Mouse (Mus musculus) adrenal gland, adult (tissue): ENCODE data around the gene Tpcn2.
A peak's percentile ranks its signal among the peaks of the same experiment; 100 is the strongest.

Experiments
- DNase-seq, 2 experiments: peaks; one replicate each; pipeline ENCODE4 v3.0.0; 2022 to 2023; ENCODE audit warnings: low spot score in 1 of 2; ENCODE audit not compliant: inconsistent age in 2 of 2

Tpcn2 gene

GRCm38 (mm10) chr7:145299562-145300320 lies 15.9 kb upstream of the Tpcn2 start:
- no peak for DNase-seq

GRCm38 (mm10) chr7:145298666-145299490 lies 15.1 kb upstream of the Tpcn2 start:
- no peak for DNase-seq

- peak in 1 of 2 experiments; percentile 67 for DNase-seq
Measured at GRCm38 (mm10) chr7:145293859-145294258, 10.0 kb upstream of the Tpcn2 start.

- DNase-seq, result no peak
Measured at GRCm38 (mm10) chr7:145292726-145293125, 8.9 kb upstream of the Tpcn2 start.

GRCm38 (mm10) chr7:145291847-145292246 lies 8.0 kb upstream of the Tpcn2 start:
- DNase-seq, result no peak

GRCm38 (mm10) chr7:145289302-145289701 lies 5.5 kb upstream of the Tpcn2 start:
- DNase-seq, result no peak

- no peak for DNase-seq
Measured at GRCm38 (mm10) chr7:145287410-145287809, 3.6 kb upstream of the Tpcn2 start.

GRCm38 (mm10) chr7:145285476-145285875 lies 1.7 kb upstream of the Tpcn2 start:
- no peak for DNase-seq

GRCm38 (mm10) chr7:145284293-145284692 lies 482 bp upstream of the Tpcn2 start:
- DNase-seq, result no peak

GRCm38 (mm10) chr7:145283041-145283440 lies 770 bp downstream of the Tpcn2 start:
- no peak for DNase-seq

GRCm38 (mm10) chr7:145281396-145281795 lies 2.4 kb downstream of the Tpcn2 start:
- DNase-seq, result no peak

GRCm38 (mm10) chr7:145275488-145275887 lies 8.3 kb downstream of the Tpcn2 start:
- peak in 1 of 2 experiments; percentile 68 for DNase-seq

GRCm38 (mm10) chr7:145270955-145271354 lies 12.9 kb downstream of the Tpcn2 start:
- DNase-seq, result no peak

GRCm38 (mm10) chr7:145268890-145269289 lies 14.9 kb downstream of the Tpcn2 start:
- DNase-seq, result no peak

- peak; percentile 61 to 75 for DNase-seq
Measured at GRCm38 (mm10) chr7:145266011-145266410, 17.8 kb downstream of the Tpcn2 start.

GRCm38 (mm10) chr7:145264202-145264601 lies 19.6 kb downstream of the Tpcn2 start:
- no peak for DNase-seq

GRCm38 (mm10) chr7:145256092-145256491 lies 27.7 kb downstream of the Tpcn2 start:
- DNase-seq, result no peak

GRCm38 (mm10) chr7:145253986-145254630 lies 29.7 kb downstream of the Tpcn2 start:
- DNase-seq, result no peak

- peak; percentile 79 to 92 for DNase-seq
Measured at GRCm38 (mm10) chr7:145252715-145253476, 30.9 kb downstream of the Tpcn2 start.

- no peak for DNase-seq
Measured at GRCm38 (mm10) chr7:145250225-145250624, 33.6 kb downstream of the Tpcn2 start.

GRCm38 (mm10) chr7:145248911-145249310 lies 34.9 kb downstream of the Tpcn2 start:
- DNase-seq, result no peak
